Mouse (Mus musculus): ENCODE data around the gene Fmn2. TPM values are rescaled to one million over a fixed set of nuclear protein-coding genes. Genes with fewer than 3 reads are reported as not detected.

Gene Fmn2
- polyA plus RNA-seq, 1 experiment, result not detected

DNA sequence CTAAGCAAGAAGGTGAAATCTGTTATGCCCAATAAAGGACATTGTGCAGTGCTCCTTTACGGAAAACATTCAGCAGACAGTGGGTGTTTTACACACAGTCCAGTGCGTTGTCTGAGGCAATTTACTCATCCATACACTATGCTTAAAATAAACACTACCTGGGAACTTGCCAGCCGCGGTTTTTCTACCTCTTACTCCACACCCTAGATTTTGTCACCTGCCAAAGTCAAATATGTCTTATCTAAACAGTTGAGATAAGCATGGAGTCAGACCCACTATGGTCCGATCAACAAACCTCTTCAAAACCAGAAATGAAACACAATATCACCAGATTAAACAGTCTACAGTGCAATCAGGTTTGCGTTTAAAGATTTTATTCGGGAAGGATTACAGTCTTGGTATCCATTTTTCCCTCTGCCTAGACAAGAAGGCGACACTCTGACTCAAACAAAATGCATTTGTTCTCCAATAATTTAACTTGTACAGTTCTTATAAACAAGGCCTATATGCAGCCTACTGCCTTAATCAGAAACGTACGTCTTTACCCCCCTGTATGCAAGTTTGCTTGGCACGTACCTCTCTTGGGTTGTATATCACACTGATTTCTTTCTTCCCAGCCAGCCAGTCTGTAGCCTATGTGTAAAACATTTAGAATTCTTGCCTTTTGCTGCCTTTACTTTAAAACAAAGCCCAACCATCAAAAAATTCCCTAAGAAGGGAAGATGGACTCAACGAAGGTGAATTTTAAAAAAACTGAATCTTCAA, 158.0 kb downstream of the Fmn2 start:
- Histone ChIP-seq H3K27me3 (ENCODE audit: control insufficient read depth, insufficient read depth, insufficient read length) (no peaks in the 10 kb centered on the region), H3K79me3 (ENCODE audit: low read depth) (no peaks in the 10 kb centered on the region), H3K4me3 (ENCODE audit: insufficient read depth, poor library complexity, severe bottlenecking) (no peak overlapping the region), H3K36me3 (ENCODE audit: control insufficient read depth, insufficient read depth) (no peaks in the 10 kb centered on the region), H3ac (ENCODE audit: control insufficient read depth, insufficient read length, low read depth) (no peak overlapping the region), H3K79me2 (ENCODE audit: control insufficient read depth, insufficient read depth) (no peaks in the 10 kb centered on the region)
- no peak for TF ChIP-seq USF1 (IDR thresholded peaks at IDR 0.05; ENCODE audit: low read depth)
- no peak for TF ChIP-seq MYOG (IDR thresholded peaks at IDR 0.05; ENCODE audit: control insufficient read depth, extremely low read depth, insufficient read length)
- TF ChIP-seq MYOD1 (IDR thresholded peaks at IDR 0.05; ENCODE audit: control insufficient read depth, insufficient read length, low read depth), result no peak
- TF ChIP-seq CTCF (IDR thresholded peaks at IDR 0.05; ENCODE audit: control insufficient read depth, insufficient read depth, insufficient read length), result no peak
- no peak for TF ChIP-seq MAX (IDR thresholded peaks at IDR 0.05)
- TF ChIP-seq FOSL1 (IDR thresholded peaks at IDR 0.05; ENCODE audit: insufficient read depth, low read length, poor library complexity, severe bottlenecking), result no peak
- no peak for TF ChIP-seq CEBPB (IDR thresholded peaks at IDR 0.05; ENCODE audit: low read depth)

DNA sequence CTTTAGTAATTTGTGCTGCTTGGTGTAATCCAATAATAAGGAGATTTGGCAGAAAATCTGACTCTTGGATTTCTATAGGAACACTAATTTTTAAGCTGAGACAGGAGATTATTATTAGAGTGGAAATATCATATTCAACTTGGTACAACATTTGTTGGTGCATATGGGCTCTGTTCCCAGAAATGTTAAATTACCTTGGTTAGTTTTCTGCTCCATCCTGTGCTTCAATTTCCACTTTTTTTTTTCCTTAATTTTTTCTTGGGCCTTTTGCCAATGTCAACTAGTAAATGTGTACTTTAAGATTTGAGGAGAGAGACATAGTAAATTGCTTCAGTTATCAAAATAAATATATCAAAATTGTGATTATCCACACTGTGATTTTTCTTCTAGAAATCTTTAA, 163.5 kb downstream of the Fmn2 start:
- Histone ChIP-seq H3K36me3 (ENCODE audit: control insufficient read depth, insufficient read depth) (no peaks in the 10 kb centered on the region), H3K27me3 (ENCODE audit: control insufficient read depth, insufficient read depth, insufficient read length) (no peaks in the 10 kb centered on the region), H3K79me2 (ENCODE audit: control insufficient read depth, insufficient read depth) (no peaks in the 10 kb centered on the region), H3K4me3 (ENCODE audit: insufficient read depth, poor library complexity, severe bottlenecking) (no peak overlapping the region), H3K79me3 (ENCODE audit: low read depth) (no peaks in the 10 kb centered on the region), H3ac (ENCODE audit: control insufficient read depth, insufficient read length, low read depth) (no peak overlapping the region)
- TF ChIP-seq FOSL1 (IDR thresholded peaks at IDR 0.05; ENCODE audit: insufficient read depth, low read length, poor library complexity, severe bottlenecking) (no peak), MAX (IDR thresholded peaks at IDR 0.05) (no peak), MYOG (IDR thresholded peaks at IDR 0.05; ENCODE audit: control insufficient read depth, extremely low read depth, insufficient read length) (no peak), MYOD1 (IDR thresholded peaks at IDR 0.05; ENCODE audit: control insufficient read depth, insufficient read length, low read depth) (no peak), CEBPB (IDR thresholded peaks at IDR 0.05; ENCODE audit: low read depth) (no peak), USF1 (IDR thresholded peaks at IDR 0.05; ENCODE audit: low read depth) (no peak), CTCF (IDR thresholded peaks at IDR 0.05; ENCODE audit: control insufficient read depth, insufficient read depth, insufficient read length) (no peak)

DNA sequence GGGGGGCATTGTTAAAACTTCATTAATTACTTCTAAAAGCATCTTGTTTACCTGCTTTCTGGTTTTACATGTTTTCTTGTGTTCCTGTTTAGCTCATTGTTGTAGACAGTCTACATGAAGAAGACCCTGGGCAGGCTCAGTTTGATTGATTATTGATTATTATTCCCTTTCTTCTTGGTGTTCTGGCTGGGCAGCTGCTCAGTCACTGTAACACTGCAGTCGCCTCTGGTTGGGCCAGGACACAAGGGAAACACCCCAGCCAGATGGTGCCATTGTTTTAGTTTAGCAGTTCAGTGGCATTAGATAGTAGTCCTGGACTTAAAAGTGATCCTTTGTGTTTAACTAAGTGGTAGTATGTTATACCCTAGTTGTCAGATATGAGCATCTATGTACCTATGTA, 167.5 kb downstream of the Fmn2 start:
- Histone ChIP-seq H3K36me3 (ENCODE audit: control insufficient read depth, insufficient read depth) (no peaks in the 10 kb centered on the region), H3K79me2 (ENCODE audit: control insufficient read depth, insufficient read depth) (no peaks in the 10 kb centered on the region), H3K79me3 (ENCODE audit: low read depth) (no peaks in the 10 kb centered on the region), H3K4me3 (ENCODE audit: insufficient read depth, poor library complexity, severe bottlenecking) (no peak overlapping the region), H3K27me3 (ENCODE audit: control insufficient read depth, insufficient read depth, insufficient read length) (no peaks in the 10 kb centered on the region), H3ac (ENCODE audit: control insufficient read depth, insufficient read length, low read depth) (no peak overlapping the region)
- TF ChIP-seq CEBPB (IDR thresholded peaks at IDR 0.05; ENCODE audit: low read depth) (no peak), MYOG (IDR thresholded peaks at IDR 0.05; ENCODE audit: control insufficient read depth, extremely low read depth, insufficient read length) (no peak), CTCF (IDR thresholded peaks at IDR 0.05; ENCODE audit: control insufficient read depth, insufficient read depth, insufficient read length) (no peak), MAX (IDR thresholded peaks at IDR 0.05) (no peak), MYOD1 (IDR thresholded peaks at IDR 0.05; ENCODE audit: control insufficient read depth, insufficient read length, low read depth) (no peak), FOSL1 (IDR thresholded peaks at IDR 0.05; ENCODE audit: insufficient read depth, low read length, poor library complexity, severe bottlenecking) (no peak), USF1 (IDR thresholded peaks at IDR 0.05; ENCODE audit: low read depth) (no peak)

DNA sequence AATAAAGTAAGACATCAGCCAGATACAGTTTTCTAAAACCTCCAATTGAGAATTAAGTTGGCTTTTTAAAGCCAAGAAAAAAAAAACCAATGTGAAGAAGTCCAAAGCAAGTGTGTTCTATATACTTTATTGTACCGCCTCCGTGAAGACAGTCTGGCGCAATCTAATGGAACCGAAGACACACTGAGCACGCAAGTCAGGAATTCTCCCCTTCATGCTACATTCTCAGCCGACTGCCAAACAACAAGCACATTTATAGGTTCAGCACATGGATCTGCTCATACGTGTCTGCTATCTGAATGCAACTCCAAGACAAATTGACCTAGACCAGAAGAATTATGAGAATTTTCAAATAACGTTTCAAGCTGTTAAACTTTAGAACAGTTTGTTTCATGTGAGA, 169.2 kb downstream of the Fmn2 start:
- TF ChIP-seq MYOG (IDR thresholded peaks at IDR 0.05; ENCODE audit: control insufficient read depth, extremely low read depth, insufficient read length), result no peak
- no peak for TF ChIP-seq MAX (IDR thresholded peaks at IDR 0.05)
- no peak for TF ChIP-seq MYOD1 (IDR thresholded peaks at IDR 0.05; ENCODE audit: control insufficient read depth, insufficient read length, low read depth)
- TF ChIP-seq USF1 (IDR thresholded peaks at IDR 0.05; ENCODE audit: low read depth), result no peak
- TF ChIP-seq CTCF (IDR thresholded peaks at IDR 0.05; ENCODE audit: control insufficient read depth, insufficient read depth, insufficient read length), result no peak
- TF ChIP-seq FOSL1 (IDR thresholded peaks at IDR 0.05; ENCODE audit: insufficient read depth, low read length, poor library complexity, severe bottlenecking), result no peak
- no peak for TF ChIP-seq CEBPB (IDR thresholded peaks at IDR 0.05; ENCODE audit: low read depth)
- Histone ChIP-seq H3K36me3 (ENCODE audit: control insufficient read depth, insufficient read depth) (no peaks in the 10 kb centered on the region), H3K79me3 (ENCODE audit: low read depth) (no peaks in the 10 kb centered on the region), H3K27me3 (ENCODE audit: control insufficient read depth, insufficient read depth, insufficient read length) (no peaks in the 10 kb centered on the region), H3K79me2 (ENCODE audit: control insufficient read depth, insufficient read depth) (no peaks in the 10 kb centered on the region), H3K4me3 (ENCODE audit: insufficient read depth, poor library complexity, severe bottlenecking) (no peak overlapping the region), H3ac (ENCODE audit: control insufficient read depth, insufficient read length, low read depth) (no peak overlapping the region)

DNA sequence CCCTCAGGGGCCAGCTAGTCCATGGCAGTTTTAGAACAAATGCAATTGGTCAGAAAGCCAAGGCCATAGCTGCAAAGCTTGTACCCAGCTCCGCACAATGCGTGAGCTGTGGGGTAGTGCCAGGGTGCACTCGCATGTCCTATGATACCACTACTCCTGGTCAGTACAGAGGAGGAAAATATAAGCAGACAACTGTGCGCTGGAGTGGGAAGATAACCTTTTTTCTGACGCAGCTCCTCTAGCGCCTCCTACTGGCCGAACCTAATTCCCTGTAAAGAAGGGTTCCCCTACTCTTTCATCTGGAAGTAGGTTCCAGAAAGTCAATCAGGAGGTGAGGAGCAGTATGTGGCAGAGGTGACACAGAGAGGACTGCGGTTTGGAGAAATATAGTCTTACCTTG, 173.0 kb downstream of the Fmn2 start:
- Histone ChIP-seq H3K4me3 (ENCODE audit: insufficient read depth, poor library complexity, severe bottlenecking) (no peak overlapping the region), H3K79me2 (ENCODE audit: control insufficient read depth, insufficient read depth) (no peaks in the 10 kb centered on the region), H3K36me3 (ENCODE audit: control insufficient read depth, insufficient read depth) (no peaks in the 10 kb centered on the region), H3K27me3 (ENCODE audit: control insufficient read depth, insufficient read depth, insufficient read length) (no peaks in the 10 kb centered on the region), H3ac (ENCODE audit: control insufficient read depth, insufficient read length, low read depth) (no peak overlapping the region), H3K79me3 (ENCODE audit: low read depth) (no peaks in the 10 kb centered on the region)
- TF ChIP-seq USF1 (IDR thresholded peaks at IDR 0.05; ENCODE audit: low read depth) (no peak), MYOD1 (IDR thresholded peaks at IDR 0.05; ENCODE audit: control insufficient read depth, insufficient read length, low read depth) (no peak)

DNA sequence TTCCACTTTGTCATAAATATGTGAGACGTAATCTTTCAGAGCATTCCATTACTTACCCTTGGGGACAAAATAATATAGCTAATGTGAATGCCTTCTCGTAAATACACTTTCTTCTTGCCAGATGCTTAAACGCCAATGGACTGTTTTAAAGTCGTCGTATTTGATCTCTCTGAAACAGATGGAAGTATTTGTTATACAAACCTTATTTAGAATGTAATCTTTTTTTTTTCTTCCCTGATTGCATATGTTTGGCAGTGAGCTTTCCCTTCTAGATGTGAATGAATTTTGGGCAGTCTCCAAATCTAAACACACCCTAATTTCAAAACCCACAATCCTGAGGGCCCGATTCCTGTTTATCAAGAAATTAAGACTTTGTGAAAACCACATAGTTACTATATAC, 173.7 kb downstream of the Fmn2 start:
- H3K4me3 ChIP-seq (ENCODE audit: insufficient read depth, poor library complexity, severe bottlenecking), result no peak overlapping the region
- H3ac ChIP-seq (ENCODE audit: control insufficient read depth, insufficient read length, low read depth), result no peak overlapping the region
- no peaks in the 10 kb centered on the region for H3K36me3 ChIP-seq (ENCODE audit: control insufficient read depth, insufficient read depth)
- TF ChIP-seq MYOG (IDR thresholded peaks at IDR 0.05; ENCODE audit: control insufficient read depth, extremely low read depth, insufficient read length) (no peak), CEBPB (IDR thresholded peaks at IDR 0.05; ENCODE audit: low read depth) (no peak), CTCF (IDR thresholded peaks at IDR 0.05; ENCODE audit: control insufficient read depth, insufficient read depth, insufficient read length) (no peak), MAX (IDR thresholded peaks at IDR 0.05) (no peak), USF1 (IDR thresholded peaks at IDR 0.05; ENCODE audit: low read depth) (no peak), FOSL1 (IDR thresholded peaks at IDR 0.05; ENCODE audit: insufficient read depth, low read length, poor library complexity, severe bottlenecking) (no peak), MYOD1 (IDR thresholded peaks at IDR 0.05; ENCODE audit: control insufficient read depth, insufficient read length, low read depth) (no peak)
- no peaks in the 10 kb centered on the region for H3K79me2 ChIP-seq (ENCODE audit: control insufficient read depth, insufficient read depth)
- H3K79me3 ChIP-seq (ENCODE audit: low read depth), result no peaks in the 10 kb centered on the region
- no peaks in the 10 kb centered on the region for H3K27me3 ChIP-seq (ENCODE audit: control insufficient read depth, insufficient read depth, insufficient read length)
